Mouse (Mus musculus) neural tube, embryonic 12.5 days (tissue): ENCODE measurements around the gene Cox17. TPM values are rescaled to one million over a fixed set of nuclear protein-coding genes. Genes with fewer than 3 reads are reported as not detected.
"Not testable (repeated sequence)": the region's sequence is repeated elsewhere in the genome, so short reads cannot be mapped to it uniquely, and the experiment has no call there.

Experiments
- ATAC-seq: fragments of 200-750 bp; cut with Nextera tagmentation; 2 replicates; pipeline ENCODE4 v1.8.0; 2017; ENCODE audit warnings: low read depth, mild to moderate bottlenecking, moderate TSS enrichment, moderate library complexity; ENCODE audit not compliant: low FRiP score
- H3K27ac ChIP-seq: fragments of 300-500 bp; sonication (generic); 2 replicates; pipeline ENCODE4 v1.5.1; 2016
- H3K27me3 ChIP-seq: fragments of 300-500 bp; sonication (generic); replicated peaks from 2 replicates; pipeline ENCODE4 v1.6.1; 2016; ENCODE audit warnings: mild to moderate bottlenecking
- H3K36me3 ChIP-seq: fragments of 300-500 bp; sonication (generic); 2 replicates; pipeline ENCODE4 v1.6.1; 2016; ENCODE audit warnings: mild to moderate bottlenecking
- H3K4me1 ChIP-seq: fragments of 300-500 bp; sonication (generic); 2 replicates; pipeline ENCODE4 v1.6.1; 2016
- H3K4me2 ChIP-seq: fragments of 300-500 bp; sonication (generic); replicated peaks from 2 replicates; pipeline ENCODE4 v1.6.1; 2016; ENCODE audit warnings: mild to moderate bottlenecking
- H3K4me3 ChIP-seq: fragments of 300-500 bp; sonication (generic); 2 replicates; pipeline ENCODE4 v1.5.1; 2016
- H3K9ac ChIP-seq: fragments of 300-500 bp; sonication (generic); 2 replicates; pipeline ENCODE4 v1.6.1; 2016; ENCODE audit warnings: mild to moderate bottlenecking
- H3K9me3 ChIP-seq: fragments of 300-500 bp; sonication (generic); 2 replicates; pipeline ENCODE4 v1.6.1; 2016; ENCODE audit warnings: mild to moderate bottlenecking
- WGBS: fragments of 180-500 bp; shearing (Covaris S2); methylation state at CpG from one replicate; pipeline ENCODE4 v1.1.7; 2016; 5-methylcytosine and 5-hydroxymethylcytosine counted together
- polyA plus RNA-seq: library from polyadenylated mRNA; unstranded; fragments of >200 nt; fragmentation: Nextera tagmentation; extraction: Ambion mirVana; gene quantifications from 2 replicates; pipeline ENCODE4 v1.2.1, GENCODE M21; 2016

The Cox17 gene
- polyA plus RNA-seq, 1 experiment from 2014 or later: 128 TPM

GRCm38 (mm10) chr16:38326778-38327397, 19.9 kb upstream of the Cox17 start:
- Histone ChIP-seq H3K27ac (no peak overlapping the region), H3K36me3 (no peaks in the 10 kb centered on the region), H3K4me3 (no peak overlapping the region), H3K4me2 (no peak overlapping the region), H3K4me1 (no peaks in the 10 kb centered on the region), H3K27me3 (no peaks in the 10 kb centered on the region), H3K9ac (no peak overlapping the region), H3K9me3 (no peaks in the 10 kb centered on the region)
- WGBS: 83% methylated on average over 11 of the region's 11 CpGs
- no peak for ATAC-seq

GRCm38 (mm10) chr16:38329340-38329739, 17.5 kb upstream of the Cox17 start:
- no peak overlapping the region for H3K4me3 ChIP-seq
- 89% methylated on average over 3 of the region's 3 CpGs for WGBS
- no peaks in the 10 kb centered on the region for H3K4me1 ChIP-seq
- H3K4me2 ChIP-seq: no peak overlapping the region
- ATAC-seq: no peak
- no peak overlapping the region for H3K9ac ChIP-seq
- H3K27ac ChIP-seq: no peak overlapping the region
- no peaks in the 10 kb centered on the region for H3K36me3 ChIP-seq
- no peaks in the 10 kb centered on the region for H3K9me3 ChIP-seq
- no peaks in the 10 kb centered on the region for H3K27me3 ChIP-seq

- Histone ChIP-seq H3K4me3 (no peak overlapping the region), H3K36me3 (no peaks in the 10 kb centered on the region), H3K9ac (no peak overlapping the region), H3K9me3 (no peaks in the 10 kb centered on the region), H3K27ac (no peak overlapping the region), H3K4me2 (no peak overlapping the region), H3K27me3 (no peaks in the 10 kb centered on the region), H3K4me1 (no peaks in the 10 kb centered on the region)
- 33% methylated on average over 6 of the region's 6 CpGs for whole genome bisulfite sequencing
- no peak for ATAC-seq
These were observed 12.4 kb upstream of the Cox17 start for GRCm38 (mm10) chr16:38334431-38334830.

GRCm38 (mm10) chr16:38338077-38338476, 8.7 kb upstream of the Cox17 start:
- not testable (repeated sequence) for H3K4me1 ChIP-seq, H3K36me3 ChIP-seq, H3K27ac ChIP-seq, H3K9me3 ChIP-seq, H3K27me3 ChIP-seq, H3K4me3 ChIP-seq, H3K9ac ChIP-seq, ATAC-seq, H3K4me2 ChIP-seq
- 91% methylated on average over 4 of the region's 4 CpGs for WGBS

GRCm38 (mm10) chr16:38341396-38342324, 5.1 kb upstream of the Cox17 start, which contains the start of gene Maats1:
TSS of gene Maats1 (minus strand) at chr16:38342143.
- Histone ChIP-seq H3K4me2 (peak within 1 kb of the TSS; percentile 77), H3K4me1 (peaks cover 9% of the 10 kb centered on the region), H3K36me3 (no peaks in the 10 kb centered on the region), H3K27ac (no peak within 1 kb of the TSS), H3K9ac (peak within 1 kb of the TSS; percentile 38; the same call in 1 of the 2 replicates), H3K27me3 (no peaks in the 10 kb centered on the region), H3K9me3 (no peaks in the 10 kb centered on the region), H3K4me3 (peak within 1 kb of the TSS; percentile 29)
- peak; percentile 89 for ATAC-seq
- whole genome bisulfite sequencing: 12% methylated on average over 30 of the region's 30 CpGs

- Histone ChIP-seq H3K9me3 (no peaks in the 10 kb centered on the region), H3K9ac (no peak overlapping the region), H3K4me1 (peaks cover 13% of the 10 kb centered on the region), H3K27ac (no peak overlapping the region), H3K27me3 (no peaks in the 10 kb centered on the region), H3K4me3 (no peak overlapping the region), H3K4me2 (no peak overlapping the region), H3K36me3 (peaks cover 8% of the 10 kb centered on the region)
- 85% methylated on average over 3 of the region's 3 CpGs for WGBS
- ATAC-seq: no peak
These were observed 1.7 kb upstream of the Cox17 start for GRCm38 (mm10) chr16:38344941-38345725.

GRCm38 (mm10) chr16:38347588-38347987, 797 bp downstream of the Cox17 start:
- Histone ChIP-seq H3K4me2 (peak overlapping the region; percentile 71), H3K9me3 (no peaks in the 10 kb centered on the region), H3K27ac (no peak overlapping the region), H3K27me3 (no peaks in the 10 kb centered on the region), H3K36me3 (peaks cover 30% of the 10 kb centered on the region), H3K9ac (peak overlapping the region; percentile 83), H3K4me3 (peak overlapping the region; percentile 93), H3K4me1 (peaks cover 5% of the 10 kb centered on the region; the same call in 1 of the 2 replicates)
- WGBS: 64% methylated on average over 6 of the region's 6 CpGs
- ATAC-seq: no peak

- ATAC-seq: no peak
- no peak overlapping the region for H3K27ac ChIP-seq
- no peak overlapping the region for H3K4me2 ChIP-seq
- H3K9me3 ChIP-seq: no peaks in the 10 kb centered on the region
- peaks cover 30% of the 10 kb centered on the region for H3K36me3 ChIP-seq
- H3K9ac ChIP-seq: no peak overlapping the region
- H3K4me3 ChIP-seq: no peak overlapping the region
- WGBS: 94% methylated on average over 9 of the region's 9 CpGs
- peaks cover 5% of the 10 kb centered on the region; the same call in 1 of the 2 replicates for H3K4me1 ChIP-seq
- no peaks in the 10 kb centered on the region for H3K27me3 ChIP-seq
These were observed 1.5 kb downstream of the Cox17 start for GRCm38 (mm10) chr16:38348217-38348761.

GRCm38 (mm10) chr16:38349881-38350280, 3.1 kb downstream of the Cox17 start:
- Histone ChIP-seq H3K4me1 (peaks cover 5% of the 10 kb centered on the region; the same call in 1 of the 2 replicates), H3K36me3 (peaks cover 34% of the 10 kb centered on the region), H3K4me2 (no peak overlapping the region), H3K27me3 (no peaks in the 10 kb centered on the region), H3K27ac (no peak overlapping the region), H3K4me3 (no peak overlapping the region), H3K9ac (no peak overlapping the region), H3K9me3 (no peaks in the 10 kb centered on the region)
- 96% methylated on average over 2 of the region's 2 CpGs for WGBS
- ATAC-seq: no peak

GRCm38 (mm10) chr16:38350361-38350855, 3.6 kb downstream of the Cox17 start:
- 90% methylated on average over 7 of the region's 7 CpGs for WGBS
- no peak overlapping the region for H3K9ac ChIP-seq
- H3K4me3 ChIP-seq: no peak overlapping the region
- H3K4me1 ChIP-seq: peaks cover 5% of the 10 kb centered on the region; the same call in 1 of the 2 replicates
- H3K4me2 ChIP-seq: no peak overlapping the region
- H3K27me3 ChIP-seq: no peaks in the 10 kb centered on the region
- no peak for ATAC-seq
- H3K9me3 ChIP-seq: no peaks in the 10 kb centered on the region
- H3K36me3 ChIP-seq: peaks cover 34% of the 10 kb centered on the region
- no peak overlapping the region for H3K27ac ChIP-seq

- H3K27me3 ChIP-seq: no peaks in the 10 kb centered on the region
- H3K4me2 ChIP-seq: no peak overlapping the region
- WGBS: 84% methylated on average over 6 of the region's 6 CpGs
- no peaks in the 10 kb centered on the region for H3K9me3 ChIP-seq
- H3K4me1 ChIP-seq: peaks cover 5% of the 10 kb centered on the region; the same call in 1 of the 2 replicates
- H3K9ac ChIP-seq: no peak overlapping the region
- H3K4me3 ChIP-seq: no peak overlapping the region
- H3K36me3 ChIP-seq: peaks cover 34% of the 10 kb centered on the region
- ATAC-seq: no peak
- no peak overlapping the region for H3K27ac ChIP-seq
These were observed 4.1 kb downstream of the Cox17 start for GRCm38 (mm10) chr16:38350939-38351338.
